Mouse (Mus musculus): Measurements from ENCODE around the gene Snapc3. TPM values are rescaled to one million over a fixed set of nuclear protein-coding genes. Genes with fewer than 3 reads are reported as not detected.

Gene Snapc3
- polyA plus RNA-seq (2012; rRNA removed) = 8.0 and 9.1 TPM in 2 replicates

DNA sequence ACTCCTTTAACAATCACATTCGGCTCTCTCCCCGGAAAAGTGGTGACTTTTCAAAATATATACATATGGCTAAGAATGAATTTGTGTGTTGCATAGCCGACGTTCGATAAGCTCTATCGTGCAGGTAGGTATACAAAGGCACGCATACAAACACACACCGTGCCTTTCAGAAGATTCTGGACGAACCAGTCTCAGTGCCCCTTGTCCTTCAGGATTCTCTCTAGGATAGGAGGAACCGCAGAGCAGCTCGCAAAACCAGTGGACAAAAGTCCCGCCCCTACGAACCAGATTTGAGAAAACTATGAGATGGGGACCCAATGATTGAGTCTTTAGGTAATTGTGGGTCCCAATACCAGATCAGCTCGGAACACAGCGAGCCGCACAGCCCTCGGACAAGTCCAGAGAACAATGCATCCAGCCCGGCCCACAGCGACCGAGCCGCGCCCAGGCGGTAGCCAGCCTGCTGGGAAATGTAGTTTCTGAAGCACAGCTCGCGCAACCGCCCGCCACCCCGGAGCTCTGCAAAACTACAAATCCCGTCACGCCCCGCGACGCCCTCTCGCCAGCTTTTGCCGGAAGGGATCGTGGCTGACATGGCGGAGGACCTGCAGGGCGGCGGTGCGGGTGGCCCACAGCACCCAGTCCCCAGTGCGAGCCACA lies at the start of gene Snapc3:
TSS of gene Snapc3 (plus strand) at position 565 of the 660 bp plus-strand sequence.
- Histone ChIP-seq H3K27me3 (ENCODE audit: control insufficient read depth, insufficient read depth, low read length) (no peaks in the 10 kb centered on the region), H3K36me3 (ENCODE audit: control insufficient read depth, insufficient read depth, low read length) (no peaks in the 10 kb centered on the region), H3K4me1 (ENCODE audit: control insufficient read depth, insufficient read depth, low read length) (no peaks in the 10 kb centered on the region), H3K27ac (ENCODE audit: control insufficient read depth, insufficient read depth, low read depth, low read length) (peak within 1 kb of the TSS; percentile 3; the same call in 1 of the 2 replicates), H3K4me3 (ENCODE audit: control insufficient read depth, low read depth, low read length) (peak within 1 kb of the TSS; percentile 75)
- TF ChIP-seq POLR2A (IDR thresholded peaks at IDR 0.05; ENCODE audit: control insufficient read depth, low read depth, low read length) (peak; percentile 68; the same call in 1 of the 2 replicates), CTCF (IDR thresholded peaks at IDR 0.05; ENCODE audit: control insufficient read depth, insufficient read depth, insufficient replicate concordance, low read depth, low read length) (no peak)

DNA sequence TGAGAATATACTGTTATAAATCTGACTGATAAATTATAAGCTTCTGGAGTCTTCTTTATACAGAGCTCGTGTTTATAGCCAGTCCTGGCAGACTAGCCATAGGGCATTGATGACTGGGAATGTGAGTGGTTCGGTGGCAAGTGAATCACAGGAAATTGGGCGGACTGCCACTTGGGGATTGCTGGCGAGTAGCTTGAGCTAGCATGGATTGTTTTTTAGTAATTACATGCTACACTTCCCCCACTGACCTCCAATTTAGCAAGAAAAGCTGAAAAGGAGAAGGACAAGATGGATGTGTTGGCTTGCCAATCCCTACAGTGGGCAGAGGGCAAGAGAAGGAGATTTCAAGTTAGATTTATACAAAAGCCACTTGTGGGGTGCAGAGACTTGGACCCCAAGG lies 44.1 kb upstream of the Snapc3 start:
- Histone ChIP-seq H3K27ac (ENCODE audit: control insufficient read depth, insufficient read depth, low read depth, low read length) (no peak overlapping the region), H3K4me3 (ENCODE audit: control insufficient read depth, low read depth, low read length) (no peak overlapping the region), H3K4me1 (ENCODE audit: control insufficient read depth, insufficient read depth, low read length) (no peaks in the 10 kb centered on the region), H3K36me3 (ENCODE audit: control insufficient read depth, insufficient read depth, low read length) (no peaks in the 10 kb centered on the region), H3K27me3 (ENCODE audit: control insufficient read depth, insufficient read depth, low read length) (no peaks in the 10 kb centered on the region)
- TF ChIP-seq POLR2A (IDR thresholded peaks at IDR 0.05; ENCODE audit: control insufficient read depth, low read depth, low read length) = no peak
- no peak for TF ChIP-seq CTCF (IDR thresholded peaks at IDR 0.05; ENCODE audit: control insufficient read depth, insufficient read depth, insufficient replicate concordance, low read depth, low read length)

DNA sequence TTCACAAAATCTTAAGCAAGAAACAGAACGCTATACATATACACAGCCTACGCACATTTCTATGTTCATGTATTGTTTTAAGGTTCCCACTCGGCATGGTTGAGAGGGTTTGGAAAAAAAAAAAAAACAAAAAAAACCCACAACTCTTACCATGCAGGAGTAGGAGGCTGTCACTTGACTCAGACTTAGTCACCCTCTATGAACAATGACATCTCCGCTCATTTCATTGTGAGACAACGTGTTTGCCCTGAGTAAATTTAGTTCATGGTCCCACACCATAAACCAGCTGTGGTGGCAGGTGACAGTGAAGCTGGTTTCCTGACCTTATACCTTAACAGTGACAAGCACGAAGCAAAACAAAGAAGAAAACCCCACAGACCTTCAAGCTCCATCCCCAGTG lies 41.9 kb upstream of the Snapc3 start:
- no peaks in the 10 kb centered on the region for H3K27me3 ChIP-seq (ENCODE audit: control insufficient read depth, insufficient read depth, low read length)
- H3K4me3 ChIP-seq (ENCODE audit: control insufficient read depth, low read depth, low read length) = no peak overlapping the region
- H3K36me3 ChIP-seq (ENCODE audit: control insufficient read depth, insufficient read depth, low read length) = no peaks in the 10 kb centered on the region
- no peaks in the 10 kb centered on the region for H3K4me1 ChIP-seq (ENCODE audit: control insufficient read depth, insufficient read depth, low read length)
- H3K27ac ChIP-seq (ENCODE audit: control insufficient read depth, insufficient read depth, low read depth, low read length) = no peak overlapping the region
- TF ChIP-seq CTCF (IDR thresholded peaks at IDR 0.05; ENCODE audit: control insufficient read depth, insufficient read depth, insufficient replicate concordance, low read depth, low read length) (no peak), POLR2A (IDR thresholded peaks at IDR 0.05; ENCODE audit: control insufficient read depth, low read depth, low read length) (no peak)

DNA sequence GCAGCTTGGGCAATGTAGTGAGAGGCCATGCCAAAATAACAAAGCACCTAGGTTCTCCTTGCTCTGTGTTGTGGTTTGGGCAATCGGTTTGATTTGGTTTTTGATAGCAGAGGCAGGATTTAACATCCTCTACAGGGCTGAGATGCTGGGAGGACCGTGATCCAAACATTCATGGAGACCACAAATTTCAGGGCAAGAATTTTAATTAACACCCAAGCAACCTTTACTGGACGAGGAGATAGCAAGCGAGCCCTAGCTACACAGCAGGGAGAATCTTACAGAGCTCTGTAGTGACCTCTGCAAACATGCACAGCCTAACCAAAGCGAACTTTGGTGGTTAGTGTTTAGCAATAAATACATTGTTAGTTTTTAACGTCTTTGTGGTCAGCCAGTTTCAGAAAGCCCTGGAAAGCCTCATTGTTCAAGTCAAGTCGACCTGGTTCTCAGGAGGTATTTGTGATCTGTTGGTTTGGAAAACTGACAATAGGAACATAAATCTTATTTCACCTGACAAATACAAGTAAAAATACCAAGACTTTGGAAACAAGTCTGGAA lies 41.0 kb upstream of the Snapc3 start:
- no peaks in the 10 kb centered on the region for H3K4me1 ChIP-seq (ENCODE audit: control insufficient read depth, insufficient read depth, low read length)
- TF ChIP-seq CTCF (IDR thresholded peaks at IDR 0.05; ENCODE audit: control insufficient read depth, insufficient read depth, insufficient replicate concordance, low read depth, low read length) = no peak
- no peak for TF ChIP-seq POLR2A (IDR thresholded peaks at IDR 0.05; ENCODE audit: control insufficient read depth, low read depth, low read length)
- H3K4me3 ChIP-seq (ENCODE audit: control insufficient read depth, low read depth, low read length) = no peak overlapping the region
- H3K36me3 ChIP-seq (ENCODE audit: control insufficient read depth, insufficient read depth, low read length) = no peaks in the 10 kb centered on the region
- H3K27ac ChIP-seq (ENCODE audit: control insufficient read depth, insufficient read depth, low read depth, low read length) = no peak overlapping the region
- no peaks in the 10 kb centered on the region for H3K27me3 ChIP-seq (ENCODE audit: control insufficient read depth, insufficient read depth, low read length)

DNA sequence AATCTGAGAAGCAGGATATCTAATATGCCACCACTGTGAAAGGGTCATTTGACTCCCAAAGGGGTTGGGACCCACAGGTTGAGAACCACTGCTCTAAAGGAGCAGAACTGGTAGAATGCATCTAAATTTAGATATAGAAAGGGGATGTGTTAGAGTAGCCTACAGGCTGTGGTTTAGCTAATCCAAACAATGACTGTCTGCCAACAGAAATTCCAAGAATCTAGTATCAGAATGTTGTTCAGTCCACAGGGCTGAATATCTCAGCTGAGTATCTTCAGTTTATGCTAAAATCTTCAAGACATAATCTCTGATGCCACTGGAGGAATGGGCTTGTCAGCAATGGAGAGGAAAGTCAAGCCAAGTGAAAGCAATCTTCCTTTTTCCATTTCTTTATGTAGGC lies 38.5 kb upstream of the Snapc3 start:
- Histone ChIP-seq H3K36me3 (ENCODE audit: control insufficient read depth, insufficient read depth, low read length) (no peaks in the 10 kb centered on the region), H3K4me3 (ENCODE audit: control insufficient read depth, low read depth, low read length) (no peak overlapping the region), H3K27ac (ENCODE audit: control insufficient read depth, insufficient read depth, low read depth, low read length) (no peak overlapping the region), H3K27me3 (ENCODE audit: control insufficient read depth, insufficient read depth, low read length) (no peaks in the 10 kb centered on the region), H3K4me1 (ENCODE audit: control insufficient read depth, insufficient read depth, low read length) (0 out of 2 replicates have a peak, but pooled peaks cover 3% of the 10 kb centered on the region)
- TF ChIP-seq POLR2A (IDR thresholded peaks at IDR 0.05; ENCODE audit: control insufficient read depth, low read depth, low read length) (no peak), CTCF (IDR thresholded peaks at IDR 0.05; ENCODE audit: control insufficient read depth, insufficient read depth, insufficient replicate concordance, low read depth, low read length) (no peak)

DNA sequence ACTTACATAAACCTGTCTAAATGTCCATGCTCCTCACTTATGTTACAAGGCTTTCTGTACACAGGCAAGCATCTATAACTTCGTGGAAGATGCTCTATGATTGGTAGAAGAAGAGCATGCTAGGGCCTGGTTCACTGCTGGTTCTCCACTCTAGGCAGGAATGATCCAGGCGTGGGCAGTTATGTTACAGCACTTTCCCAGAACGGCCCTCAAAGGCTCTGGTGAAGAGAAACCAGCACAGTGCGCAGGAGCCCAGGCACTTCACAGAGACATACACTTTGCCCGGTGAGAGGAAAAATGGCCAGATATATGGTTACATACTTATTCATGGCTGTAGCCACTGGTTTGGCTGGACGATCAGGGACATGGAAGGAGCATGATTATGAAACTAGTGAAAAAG lies 37.8 kb upstream of the Snapc3 start:
- no peak overlapping the region for H3K27ac ChIP-seq (ENCODE audit: control insufficient read depth, insufficient read depth, low read depth, low read length)
- no peaks in the 10 kb centered on the region for H3K36me3 ChIP-seq (ENCODE audit: control insufficient read depth, insufficient read depth, low read length)
- 0 out of 2 replicates have a peak, but pooled peaks cover 3% of the 10 kb centered on the region for H3K4me1 ChIP-seq (ENCODE audit: control insufficient read depth, insufficient read depth, low read length)
- no peaks in the 10 kb centered on the region for H3K27me3 ChIP-seq (ENCODE audit: control insufficient read depth, insufficient read depth, low read length)
- no peak overlapping the region for H3K4me3 ChIP-seq (ENCODE audit: control insufficient read depth, low read depth, low read length)
- TF ChIP-seq POLR2A (IDR thresholded peaks at IDR 0.05; ENCODE audit: control insufficient read depth, low read depth, low read length) (no peak), CTCF (IDR thresholded peaks at IDR 0.05; ENCODE audit: control insufficient read depth, insufficient read depth, insufficient replicate concordance, low read depth, low read length) (no peak)

DNA sequence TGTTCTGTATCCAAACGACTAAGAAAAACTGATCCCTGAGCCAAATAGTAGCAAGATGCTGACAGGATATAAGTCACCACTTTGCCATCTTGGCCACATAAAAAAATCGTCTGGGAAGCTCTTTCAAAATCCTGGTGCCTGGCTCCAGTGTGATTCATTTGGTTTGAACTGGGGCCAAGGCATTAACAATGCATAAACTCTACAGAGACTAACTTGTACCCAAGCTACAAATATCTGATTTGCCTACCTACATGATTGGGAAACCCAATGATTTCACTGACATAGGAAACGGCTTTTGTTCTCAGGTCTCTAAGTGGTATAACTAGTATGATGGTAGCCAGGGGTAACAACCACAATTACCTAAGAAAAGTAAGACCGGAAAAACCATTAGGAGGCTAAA lies 37.3 kb upstream of the Snapc3 start:
- 0 out of 2 replicates have a peak, but pooled peaks cover 3% of the 10 kb centered on the region for H3K4me1 ChIP-seq (ENCODE audit: control insufficient read depth, insufficient read depth, low read length)
- H3K36me3 ChIP-seq (ENCODE audit: control insufficient read depth, insufficient read depth, low read length) = no peaks in the 10 kb centered on the region
- H3K27ac ChIP-seq (ENCODE audit: control insufficient read depth, insufficient read depth, low read depth, low read length) = no peak overlapping the region
- TF ChIP-seq POLR2A (IDR thresholded peaks at IDR 0.05; ENCODE audit: control insufficient read depth, low read depth, low read length) (no peak), CTCF (IDR thresholded peaks at IDR 0.05; ENCODE audit: control insufficient read depth, insufficient read depth, insufficient replicate concordance, low read depth, low read length) (no peak)
- H3K27me3 ChIP-seq (ENCODE audit: control insufficient read depth, insufficient read depth, low read length) = no peaks in the 10 kb centered on the region
- H3K4me3 ChIP-seq (ENCODE audit: control insufficient read depth, low read depth, low read length) = no peak overlapping the region
